Mouse (Mus musculus) frontal cortex, postnatal 36 days (tissue): ENCODE results near the gene Krtap4-9.
"Not testable (repeated sequence)": the region's sequence is repeated elsewhere in the genome, so short reads cannot be mapped to it uniquely, and the experiment has no call there.

Source experiments
- DNase-seq, 2 experiments: peaks; one replicate each; pipeline ENCODE4 v3.0.0; 2022; ENCODE audit warnings: low spot score in 2 of 2

The Krtap4-9 gene

GRCm38 (mm10) chr11:99784900-99785299 is at the start of gene Krtap4-9:
Gene Krtap4-9 (plus strand): TSS chr11:99785200.
- DNase-seq = not testable (repeated sequence)

- no peak for DNase-seq
These were observed 41.0 kb upstream of the Krtap4-9 start for GRCm38 (mm10) chr11:99743985-99744384.

- DNase-seq = no peak
These were observed 26.1 kb upstream of the Krtap4-9 start for GRCm38 (mm10) chr11:99758877-99759276.

GRCm38 (mm10) chr11:99768410-99768809 is 16.6 kb upstream of the Krtap4-9 start:
- no peak for DNase-seq

GRCm38 (mm10) chr11:99772813-99773212 is 12.2 kb upstream of the Krtap4-9 start, which contains the start of gene Gm11595:
Gene Gm11595 (minus strand): TSS chr11:99772913.
- DNase-seq = not testable (repeated sequence)

GRCm38 (mm10) chr11:99778401-99778800 is 6.6 kb upstream of the Krtap4-9 start:
- no peak for DNase-seq

GRCm38 (mm10) chr11:99780604-99781003 is 4.4 kb upstream of the Krtap4-9 start, which contains the start of gene Krtap4-8:
Gene Krtap4-8 (minus strand): TSS chr11:99780704.
- no peak for DNase-seq

GRCm38 (mm10) chr11:99793367-99793766 is 8.4 kb downstream of the Krtap4-9 start, which contains the start of gene Gm11596:
Gene Gm11596 (minus strand): TSS chr11:99793467.
- DNase-seq = no peak

GRCm38 (mm10) chr11:99798832-99799231 is 13.8 kb downstream of the Krtap4-9 start, which contains the start of gene Gm11569:
Gene Gm11569 (minus strand): TSS chr11:99798932.
- DNase-seq = not testable (repeated sequence)

GRCm38 (mm10) chr11:99804346-99804745 is 19.3 kb downstream of the Krtap4-9 start, which contains the start of gene Gm11554:
Gene Gm11554 (minus strand): TSS chr11:99804446.
- DNase-seq = not testable (repeated sequence)

- DNase-seq = not testable (repeated sequence)
These were observed 24.8 kb downstream of the Krtap4-9 start, which contains the start of gene Krtap4-13 for GRCm38 (mm10) chr11:99809792-99810191. Gene Krtap4-13 (minus strand): TSS chr11:99809892.

GRCm38 (mm10) chr11:99815566-99815965 is 30.6 kb downstream of the Krtap4-9 start, which contains the start of gene Gm11564:
Gene Gm11564 (minus strand): TSS chr11:99815666.
- DNase-seq = not testable (repeated sequence)
